Mouse (Mus musculus) midbrain, embryonic 14.5 days (tissue): ENCODE measurements around the gene Nr4a2. TPM values are rescaled to one million over a fixed set of nuclear protein-coding genes. Genes with fewer than 3 reads are reported as not detected.

Experiments used
- ATAC-seq: fragments of 200-750 bp; cut with Nextera tagmentation; 2 replicates; pipeline ENCODE4 v1.8.0; 2017; ENCODE audit warnings: moderate number of reproducible peaks, moderate library complexity; ENCODE audit not compliant: low FRiP score, low TSS enrichment
- DNase-seq: peaks from one replicate; pipeline ENCODE4 v3.0.0-alpha.2; 2015
- H3K27ac ChIP-seq: fragments of 300-500 bp; sonication (generic); replicated peaks from 2 replicates; pipeline ENCODE4 v1.5.1; 2014; ENCODE audit warnings: mild to moderate bottlenecking, low read depth, low read length, moderate library complexity
- H3K27me3 ChIP-seq: fragments of 300-500 bp; sonication (generic); 2 replicates; pipeline ENCODE4 v1.6.1; 2014; ENCODE audit warnings: low read length, control low read depth, mixed read lengths; ENCODE audit not compliant: control insufficient read depth, insufficient read depth
- H3K36me3 ChIP-seq: fragments of 300-500 bp; sonication (generic); 2 replicates; pipeline ENCODE4 v1.6.1; 2014; ENCODE audit warnings: low read length, control low read depth; ENCODE audit not compliant: control insufficient read depth, insufficient read depth
- H3K4me1 ChIP-seq: fragments of 300-500 bp; sonication (generic); 2 replicates; pipeline ENCODE4 v1.6.1; 2014; ENCODE audit warnings: mild to moderate bottlenecking, antibody characterized with exemption, low read length, control low read depth; ENCODE audit not compliant: control insufficient read depth, insufficient read depth
- H3K4me2 ChIP-seq: fragments of 300-500 bp; sonication (generic); 2 replicates; pipeline ENCODE4 v1.6.1; 2014; ENCODE audit warnings: mild to moderate bottlenecking, low read length, moderate library complexity
- H3K4me3 ChIP-seq: fragments of 300-500 bp; sonication (generic); replicated peaks from 2 replicates; pipeline ENCODE4 v1.5.1; 2014; ENCODE audit warnings: low read depth, low read length
- H3K9ac ChIP-seq: fragments of 300-500 bp; sonication (generic); replicated peaks from 2 replicates; pipeline ENCODE4 v1.6.1; 2014; ENCODE audit warnings: mild to moderate bottlenecking, low read length, moderate library complexity
- H3K9me3 ChIP-seq: fragments of 300-500 bp; sonication (generic); 2 replicates; pipeline ENCODE4 v1.6.1; 2016; ENCODE audit warnings: low read length, control low read depth, mixed read lengths; ENCODE audit not compliant: control insufficient read depth
- WGBS: fragments of 180-500 bp; shearing (Covaris S2); extraction: QIAGEN DNeasy Blood & Tissue Kit; methylation state at CpG from one replicate; pipeline ENCODE4 v1.1.7; 2014; 5-methylcytosine and 5-hydroxymethylcytosine counted together
- polyA plus RNA-seq: library from polyadenylated mRNA; unstranded; fragments of >200 nt; fragmentation: Nextera tagmentation; extraction: Ambion mirVana; gene quantifications from 2 replicates; pipeline ENCODE4 v1.2.1, GENCODE M21; 2014

Gene Nr4a2
- polyA plus RNA-seq, 1 experiment from 2014 or later: 30.9 TPM

DNA sequence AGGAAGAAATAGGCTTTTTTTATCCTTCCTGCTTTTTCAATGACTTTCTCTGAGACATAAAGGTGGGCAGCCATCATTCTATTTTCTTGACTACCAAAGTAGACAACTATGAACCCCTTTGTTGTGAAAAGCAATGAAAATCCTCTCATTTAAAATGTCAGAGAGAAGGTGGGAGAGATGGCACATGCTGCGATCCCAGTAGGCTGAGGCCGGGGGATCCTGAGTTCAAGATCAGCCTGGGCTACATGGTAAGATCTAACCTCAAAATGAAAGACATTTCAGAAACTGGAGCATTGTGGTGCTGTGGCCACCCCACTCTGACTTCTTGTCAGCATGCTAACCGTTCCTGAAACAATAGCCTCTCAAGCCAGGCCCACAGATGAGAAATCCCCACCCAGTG, 23.6 kb downstream of the Nr4a2 start:
- Histone ChIP-seq H3K9ac (no peak overlapping the region), H3K27ac (no peak overlapping the region), H3K4me3 (no peak overlapping the region), H3K27me3 (peaks cover 72% of the 10 kb centered on the region), H3K4me2 (no peak overlapping the region), H3K4me1 (peaks cover 9% of the 10 kb centered on the region), H3K9me3 (no peaks in the 10 kb centered on the region), H3K36me3 (no peaks in the 10 kb centered on the region)
- ATAC-seq (no peak), DNase-seq (no peak)
- WGBS: 69% methylated on average over 3 of the region's 3 CpGs

- no peak for DNase-seq
- 78% methylated on average over 9 of the region's 9 CpGs for WGBS
Measured at GRCm38 (mm10) chr2:57072452-57072851, 51.4 kb downstream of the Nr4a2 start.

GRCm38 (mm10) chr2:57063480-57063879, 60.3 kb downstream of the Nr4a2 start:
- ATAC-seq (no peak), DNase-seq (no peak)
- Histone ChIP-seq H3K27ac (no peak overlapping the region), H3K36me3 (no peaks in the 10 kb centered on the region), H3K4me2 (no peak overlapping the region), H3K27me3 (no peaks in the 10 kb centered on the region), H3K4me1 (no peaks in the 10 kb centered on the region), H3K9ac (no peak overlapping the region), H3K9me3 (no peaks in the 10 kb centered on the region), H3K4me3 (no peak overlapping the region)
- WGBS: 49% methylated on average over 1 of the region's 1 CpGs

More at GRCm38 (mm10) chr2:57072452-57072851, 51.4 kb downstream of the Nr4a2 start:
- no peak for ATAC-seq
- H3K4me2 ChIP-seq: no peak overlapping the region
- H3K36me3 ChIP-seq: no peaks in the 10 kb centered on the region
- H3K9me3 ChIP-seq: no peaks in the 10 kb centered on the region
- no peak overlapping the region for H3K4me3 ChIP-seq
- no peak overlapping the region for H3K27ac ChIP-seq
- no peak overlapping the region for H3K9ac ChIP-seq
- H3K27me3 ChIP-seq: no peaks in the 10 kb centered on the region
- H3K4me1 ChIP-seq: no peaks in the 10 kb centered on the region

Other genes with a start within 250 kb of the Nr4a2 start
- gene Gpd2, start 113.6 kb upstream of the Nr4a2 start, polyA plus RNA-seq: 12.1 and 13.7 TPM in 2 replicates